Mouse (Mus musculus) liver, adult (tissue): Measurements from ENCODE around the gene Ddx39b.

Source experiments
- GATA4 ChIP-seq: IDR thresholded peaks from 2 replicates; pipeline ENCODE4 v1.6.1; 2014; ENCODE audit warnings: mild to moderate bottlenecking, low read length; ENCODE audit not compliant: insufficient replicate concordance

Gene Ddx39b

DNA sequence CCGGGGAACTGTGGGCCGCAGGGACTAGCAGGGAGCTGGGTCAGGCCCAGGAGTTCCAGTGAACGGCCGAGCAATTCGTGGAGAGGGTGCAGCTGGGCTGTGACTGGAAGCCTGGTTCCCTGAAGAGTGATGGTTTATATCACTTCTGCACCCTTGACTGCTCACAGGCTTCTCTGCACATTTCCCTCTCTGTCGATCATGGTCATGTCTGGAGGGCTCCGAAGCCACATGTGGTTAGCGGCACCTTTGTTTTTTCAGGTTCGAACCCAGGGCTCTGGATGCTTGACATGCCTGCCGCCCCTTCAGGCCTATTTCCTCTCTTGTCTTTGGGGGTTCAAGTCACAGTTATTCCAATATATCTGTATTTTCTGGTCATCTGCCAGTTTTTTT lies 36.2 kb upstream of the Ddx39b start:
- TF ChIP-seq GATA4: no peak

DNA sequence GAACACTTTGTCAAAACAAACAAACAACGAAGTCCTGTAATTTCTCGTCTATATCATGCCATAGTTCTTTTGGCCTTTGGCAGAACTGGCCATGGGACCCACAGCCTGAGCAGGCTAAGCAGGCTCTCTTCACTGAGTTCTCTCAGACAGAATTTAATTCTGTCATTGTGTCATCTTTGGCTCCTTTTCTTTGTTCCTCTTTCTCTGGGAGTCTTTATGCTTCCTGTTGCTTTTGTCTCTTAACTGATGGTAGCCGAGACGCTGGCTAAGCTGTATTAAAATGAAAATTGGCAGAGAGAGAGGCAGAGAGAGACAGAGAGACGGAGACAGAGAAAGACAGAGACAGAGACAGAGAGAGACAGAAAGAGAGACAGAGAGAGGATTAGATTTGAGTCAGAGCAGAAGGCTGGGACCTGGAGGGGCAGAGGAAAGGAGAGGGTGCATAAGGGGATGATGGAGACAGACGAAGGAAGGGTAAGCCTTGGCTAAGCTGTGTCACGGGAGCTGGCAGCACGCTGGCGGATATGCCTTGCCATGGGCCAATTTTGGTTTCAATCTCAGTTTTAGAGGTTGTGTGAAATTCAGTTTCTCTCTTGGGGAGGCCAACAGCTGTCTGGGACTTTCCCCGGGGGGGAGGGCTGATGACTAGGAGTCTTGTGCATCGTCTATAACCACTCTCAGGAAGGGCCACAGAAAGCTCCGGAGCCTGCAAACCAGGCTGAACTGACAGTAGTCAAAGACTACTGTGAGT lies 31.6 kb upstream of the Ddx39b start:
- no peak for TF ChIP-seq GATA4

DNA sequence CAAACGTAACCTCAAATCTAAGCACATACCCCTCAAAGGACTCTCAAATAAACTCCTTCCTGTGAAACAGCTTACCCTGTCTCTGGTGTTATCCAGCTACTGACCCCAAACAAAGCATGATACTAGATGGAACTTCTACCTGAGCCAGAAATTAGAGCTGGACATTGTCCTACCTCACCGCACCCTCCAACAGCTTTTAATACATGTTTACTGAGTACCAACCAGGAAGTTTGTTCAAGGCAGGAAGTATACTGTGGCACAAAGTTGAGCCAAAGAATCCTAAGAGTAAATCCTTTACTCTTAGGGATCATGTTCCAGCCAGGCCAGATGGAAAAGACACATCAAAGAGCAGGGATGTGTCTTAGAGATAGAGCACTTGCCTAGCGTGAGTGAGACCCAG lies 31.0 kb upstream of the Ddx39b start:
- no peak for TF ChIP-seq GATA4

GRCm38 (mm10) chr17:35213071-35213470 lies 28.5 kb upstream of the Ddx39b start:
- TF ChIP-seq GATA4: no peak

DNA sequence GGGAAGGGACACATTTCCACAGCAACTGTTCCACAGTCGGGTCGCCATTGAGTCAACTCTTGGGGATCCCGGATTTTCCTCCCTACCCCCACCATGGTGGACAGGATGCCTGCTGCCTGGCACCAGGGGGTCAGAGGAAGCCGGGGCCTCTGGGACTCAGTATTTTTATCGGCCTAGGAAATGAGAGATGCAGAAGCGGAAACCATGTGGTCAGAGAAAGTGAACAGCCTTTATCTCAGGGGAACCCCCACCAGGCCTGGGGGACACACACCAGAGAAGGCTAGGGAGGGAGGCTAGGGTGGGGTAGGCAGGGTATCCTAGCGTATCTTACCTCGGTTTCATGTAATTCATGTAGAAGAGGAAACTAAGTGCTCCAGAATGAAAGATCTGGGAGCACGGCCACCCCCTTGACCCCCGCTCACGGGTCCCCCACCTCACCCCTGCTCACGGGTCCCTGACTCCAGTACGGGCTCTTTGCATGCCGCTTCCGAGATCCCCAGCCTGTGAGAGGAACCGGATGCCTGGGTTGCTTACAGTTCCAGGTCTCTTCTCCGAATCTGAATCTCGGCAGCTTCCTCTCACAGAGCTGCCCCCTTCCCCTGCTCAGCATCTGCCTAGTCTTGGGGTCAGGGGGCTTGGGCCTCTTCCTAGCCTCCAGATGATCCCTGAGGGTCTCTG lies 22.9 kb upstream of the Ddx39b start:
- TF ChIP-seq GATA4: peak; percentile 83; the same call in 1 of the 2 replicates

- no peak for TF ChIP-seq GATA4
Observed at GRCm38 (mm10) chr17:35219601-35220041, 21.9 kb upstream of the Ddx39b start.

GRCm38 (mm10) chr17:35220156-35220952 lies 21.2 kb upstream of the Ddx39b start, which contains the start of gene Gm16181:
TSS of gene Gm16181 (plus strand) at chr17:35220834.
- no peak; the same call in 1 of the 2 replicates for TF ChIP-seq GATA4

GRCm38 (mm10) chr17:35222299-35222698 lies 19.2 kb upstream of the Ddx39b start:
- TF ChIP-seq GATA4: no peak

GRCm38 (mm10) chr17:35224641-35225040 lies 16.9 kb upstream of the Ddx39b start:
- no peak for TF ChIP-seq GATA4

GRCm38 (mm10) chr17:35225456-35225855 lies 16.1 kb upstream of the Ddx39b start:
- TF ChIP-seq GATA4: no peak

- TF ChIP-seq GATA4: peak; percentile 72; the same call in 1 of the 2 replicates
Observed at GRCm38 (mm10) chr17:35226561-35227046, 14.9 kb upstream of the Ddx39b start.

- TF ChIP-seq GATA4: no peak
Observed at GRCm38 (mm10) chr17:35231022-35231421, 10.5 kb upstream of the Ddx39b start.

DNA sequence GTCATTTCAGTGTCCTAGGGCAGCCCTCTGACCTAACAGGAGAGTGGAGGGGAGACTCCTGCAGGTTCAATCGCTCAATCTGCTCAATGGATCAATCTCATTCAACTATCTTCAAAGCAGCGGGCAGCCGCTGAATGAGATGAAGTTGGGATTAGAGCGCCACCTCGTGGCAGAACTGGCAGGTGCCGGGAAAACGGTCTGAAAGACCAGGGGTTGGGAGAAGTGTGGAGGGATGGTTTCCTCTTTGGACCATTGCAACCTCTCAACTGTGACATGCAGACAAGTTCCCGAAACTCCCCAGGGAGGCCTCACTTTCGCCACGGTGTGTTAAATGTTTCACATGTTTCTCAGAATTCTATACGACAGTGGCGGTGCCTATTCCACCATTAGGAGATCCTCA lies 9.5 kb upstream of the Ddx39b start:
- TF ChIP-seq GATA4: no peak

- no peak for TF ChIP-seq GATA4
Observed at GRCm38 (mm10) chr17:35232659-35233058, 8.9 kb upstream of the Ddx39b start.
